Mouse (Mus musculus) lung, adult 2 months (tissue): ENCODE results near the gene H2-Oa. TPM values are rescaled to one million over a fixed set of nuclear protein-coding genes. Genes with fewer than 3 reads are reported as not detected.

Source experiments
- DNase-seq: peaks from one replicate; pipeline ENCODE4 v3.0.0; 2022
- H3K4me1 ChIP-seq: fragments of 200-500 bp; 2 replicates; pipeline ENCODE4 v1.6.1; 2011; ENCODE audit warnings: low read length; ENCODE audit not compliant: control insufficient read depth, insufficient read depth
- H3K4me3 ChIP-seq: fragments of 200-500 bp; replicated peaks from 2 replicates; pipeline ENCODE3; 2011; ENCODE audit warnings: low read depth, mild to moderate bottlenecking, control low read depth, low read length; ENCODE audit errors: extremely low read depth
- CTCF ChIP-seq: fragments of 200-500 bp; IDR thresholded peaks from 2 replicates; pipeline ENCODE4 v1.5.1; 2011; ENCODE audit warnings: mild to moderate bottlenecking, low read length, control low read depth; ENCODE audit not compliant: insufficient read depth
- POLR2A ChIP-seq: fragments of 200-500 bp; IDR thresholded peaks from 2 replicates; pipeline ENCODE4 v1.6.1; 2011; ENCODE audit warnings: low read depth, mild to moderate bottlenecking, control low read depth, low read length, borderline replicate concordance; ENCODE audit errors: extremely low read depth
- WGBS: fragments of 180-500 bp; shearing (Covaris S2); methylation state at CpG from one replicate; pipeline ENCODE4 v1.1.7; 2018; 5-methylcytosine and 5-hydroxymethylcytosine counted together
- polyA plus RNA-seq: library from polyadenylated mRNA; depleted of rRNA; stranded (reverse); fragments of >200 nt; gene quantifications from 2 replicates; pipeline ENCODE4 v1.2.3, GENCODE M21; 2012; rRNA removed

The H2-Oa gene
- 14.1 and 19.8 TPM in 2 replicates for polyA plus RNA-seq

DNA sequence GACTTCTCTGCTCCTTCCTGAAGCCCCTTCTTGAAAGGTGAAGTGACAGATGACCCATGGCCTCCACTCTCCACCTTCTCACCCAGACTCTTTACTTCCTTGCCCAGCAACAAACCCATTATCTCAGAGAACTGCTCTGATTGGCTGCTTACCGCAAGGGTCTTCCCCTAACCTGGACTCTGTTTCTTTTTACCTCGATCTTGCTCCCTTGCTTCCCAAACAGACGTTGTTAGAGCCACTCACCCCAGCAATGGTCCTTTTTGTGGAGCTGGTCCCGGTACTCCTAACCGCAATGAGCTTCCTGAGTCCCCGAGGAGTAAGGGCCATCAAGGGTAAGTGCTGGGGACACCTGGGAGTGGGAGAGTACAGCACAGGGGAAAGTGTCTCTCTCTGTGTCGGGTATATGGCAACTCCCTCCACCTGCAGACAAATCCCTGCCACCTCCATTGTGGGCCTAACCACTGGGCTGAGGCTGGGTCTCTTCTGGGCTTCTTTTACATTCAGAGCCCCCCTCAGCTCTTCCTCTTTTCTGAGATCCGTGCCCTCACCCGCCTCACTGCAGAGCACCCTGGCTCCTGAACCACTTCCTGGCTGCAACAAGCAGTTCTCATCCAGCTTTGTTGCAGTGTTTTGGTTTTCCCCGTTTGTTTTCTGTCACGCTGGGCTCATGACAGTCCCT, at the start of gene H2-Oa:
Gene H2-Oa (plus strand): TSS at position 144 of the 679 bp plus-strand sequence.
- WGBS, result 26% methylated on average over 11 of the region's 11 CpGs
- no peak for TF ChIP-seq CTCF
- no peak for TF ChIP-seq POLR2A
- no peaks in the 10 kb centered on the region for H3K4me1 ChIP-seq
- no peak for DNase-seq
- H3K4me3 ChIP-seq, result peak within 1 kb of the TSS; percentile 12

DNA sequence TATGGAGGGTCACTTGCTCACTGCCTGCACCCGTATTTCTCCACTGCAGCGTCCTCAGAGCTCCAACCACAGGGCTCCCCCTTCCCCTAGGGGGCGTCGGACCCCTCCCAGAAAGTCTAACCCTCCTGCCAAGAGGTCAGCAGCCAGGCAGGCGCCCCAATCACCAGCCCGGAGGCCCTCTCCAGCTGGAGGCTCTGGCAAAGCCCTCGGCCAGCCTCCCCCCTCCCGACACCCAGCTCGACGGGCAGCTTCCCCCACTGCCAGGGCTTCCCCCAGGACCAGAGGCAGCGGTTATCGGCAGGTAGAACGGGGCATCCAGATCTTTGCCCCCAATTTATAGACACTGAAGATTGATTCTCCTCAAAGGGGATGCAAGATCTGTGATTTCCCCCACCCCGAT, 46.2 kb upstream of the H2-Oa start:
- DNase-seq, result no peak
- no peak overlapping the region for H3K4me3 ChIP-seq
- no peaks in the 10 kb centered on the region for H3K4me1 ChIP-seq
- TF ChIP-seq POLR2A (no peak), CTCF (no peak)
- 80% methylated on average over 14 of the region's 14 CpGs for WGBS

DNA sequence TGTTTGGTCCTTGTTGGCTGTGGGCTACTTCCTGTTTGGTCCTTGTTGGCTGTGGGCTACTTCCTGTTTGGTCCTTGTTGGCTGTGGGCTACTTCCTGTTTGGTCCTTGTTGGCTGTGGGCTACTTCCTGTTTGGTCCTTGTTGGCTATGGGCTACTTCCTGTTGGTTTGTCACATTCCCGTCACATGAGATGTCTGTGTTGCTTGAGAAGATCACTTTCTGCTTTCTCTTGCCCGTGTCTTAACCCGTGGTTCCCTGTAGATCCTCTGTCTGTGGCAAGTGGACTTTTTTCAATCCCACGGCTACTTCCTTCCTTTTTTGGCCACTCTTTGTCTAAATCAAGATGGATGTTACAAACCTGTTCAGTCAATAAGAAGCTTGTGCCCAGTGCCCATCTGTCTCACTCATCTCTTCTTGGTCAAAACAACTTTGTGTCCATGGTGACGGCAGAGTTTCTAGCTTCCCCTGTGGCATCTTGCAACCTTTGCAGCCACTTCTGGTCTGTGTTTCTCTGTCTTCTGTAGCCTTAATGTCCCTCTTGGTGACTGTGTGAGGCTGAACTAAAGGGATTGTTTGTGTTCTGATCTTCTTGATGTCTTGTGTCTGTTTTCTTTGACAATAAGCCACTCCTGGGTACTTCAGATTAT, 44.6 kb upstream of the H2-Oa start:
- TF ChIP-seq POLR2A (no peak), CTCF (no peak)
- DNase-seq, result no peak
- WGBS, result 86% methylated on average over 5 of the region's 5 CpGs

DNA sequence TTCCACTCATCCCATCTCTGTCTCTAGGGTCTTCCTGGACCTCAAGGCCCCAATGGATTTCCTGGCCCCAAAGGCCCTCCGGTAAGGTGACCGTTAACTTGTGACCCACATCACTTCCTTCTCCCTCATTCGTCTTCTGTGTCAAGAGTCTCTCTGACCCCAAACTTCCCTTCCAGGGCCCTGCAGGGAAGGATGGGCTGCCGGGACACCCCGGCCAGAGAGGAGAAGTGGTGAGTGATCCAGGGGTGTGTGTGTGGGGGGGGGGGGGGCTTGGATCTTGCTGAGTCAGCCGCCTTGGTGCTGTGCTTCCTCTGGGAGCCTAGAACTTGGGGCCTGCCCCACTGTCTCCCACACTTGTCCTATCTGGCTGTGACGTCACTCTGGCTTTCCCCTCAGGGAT, 34.9 kb upstream of the H2-Oa start:
- TF ChIP-seq CTCF (no peak), POLR2A (no peak)
- WGBS, result 49% methylated on average over 7 of the region's 7 CpGs
- no peaks in the 10 kb centered on the region for H3K4me1 ChIP-seq
- H3K4me3 ChIP-seq, result no peak overlapping the region
- DNase-seq, result no peak

More for the DNA sequence above, 44.6 kb upstream of the H2-Oa start:
- H3K4me1 ChIP-seq, result no peaks in the 10 kb centered on the region
- no peak overlapping the region for H3K4me3 ChIP-seq

DNA sequence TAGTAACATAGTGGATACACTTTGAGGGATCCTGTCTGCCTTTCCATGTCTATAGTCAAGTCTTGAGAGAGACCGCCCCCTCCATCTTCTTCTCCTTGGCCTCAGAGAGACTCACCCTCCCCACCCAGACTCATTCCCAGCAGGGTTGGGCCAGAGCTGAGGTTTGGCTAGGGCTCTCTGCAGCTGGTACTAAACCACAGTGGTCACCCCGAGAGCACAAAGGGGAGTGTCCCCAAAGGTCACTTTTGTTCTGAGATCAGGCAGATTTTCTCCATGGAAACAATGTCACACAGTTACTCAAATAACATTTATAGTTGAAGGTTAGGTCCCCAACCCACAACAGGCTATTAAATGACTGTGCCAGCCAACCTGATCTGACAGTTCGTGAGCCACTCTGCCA, 23.3 kb upstream of the H2-Oa start:
- no peak for DNase-seq
- WGBS, result 37% methylated on average over 3 of the region's 3 CpGs
- H3K4me1 ChIP-seq, result no peaks in the 10 kb centered on the region
- TF ChIP-seq CTCF (no peak), POLR2A (no peak)
- no peak overlapping the region for H3K4me3 ChIP-seq

DNA sequence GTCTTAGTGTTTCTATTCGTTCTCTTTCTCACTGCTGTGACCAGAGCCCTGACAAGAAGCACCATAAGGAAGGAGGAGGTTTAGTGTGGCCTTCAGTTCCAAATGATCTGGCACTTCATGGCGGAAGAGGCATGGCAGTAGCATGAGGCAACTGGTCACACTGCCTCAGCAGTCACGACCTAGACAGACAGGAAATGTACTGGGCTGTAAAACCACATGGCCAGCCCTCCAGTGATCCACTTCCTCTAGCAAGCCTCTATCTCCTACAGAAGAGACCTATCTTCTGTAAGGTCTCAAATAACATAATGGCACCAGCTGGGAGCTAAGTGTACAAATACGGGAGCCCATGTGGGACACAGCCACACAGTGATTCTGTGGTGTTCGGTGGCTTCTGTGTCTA, 20.0 kb upstream of the H2-Oa start:
- no peak for DNase-seq
- no peak overlapping the region for H3K4me3 ChIP-seq
- no peaks in the 10 kb centered on the region for H3K4me1 ChIP-seq
- TF ChIP-seq CTCF (no peak), POLR2A (no peak)
- 60% methylated on average over 5 of the region's 5 CpGs for WGBS

DNA sequence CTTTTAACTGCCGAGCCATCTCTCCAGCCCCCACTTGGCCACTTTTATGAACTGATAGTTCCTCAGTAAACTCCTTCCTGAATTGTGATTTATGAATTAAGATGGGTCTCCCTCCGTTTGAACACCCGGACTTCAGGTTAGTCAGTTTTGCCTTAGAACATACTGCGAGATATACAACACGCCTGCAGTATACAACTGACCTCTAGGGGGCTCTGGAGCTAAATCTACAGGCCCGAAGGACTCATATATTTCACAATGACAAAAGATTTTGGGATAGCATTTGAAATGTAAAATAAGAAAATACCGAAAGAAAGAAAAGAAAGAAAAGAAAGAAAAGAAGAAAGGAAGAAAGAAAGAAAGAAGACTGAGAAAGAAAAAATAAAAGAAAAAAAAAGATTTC, 16.9 kb upstream of the H2-Oa start:
- 27% methylated on average over 7 of the region's 7 CpGs for WGBS
- H3K4me1 ChIP-seq, result no peaks in the 10 kb centered on the region
- TF ChIP-seq POLR2A (no peak), CTCF (no peak)
- H3K4me3 ChIP-seq, result no peak overlapping the region
- DNase-seq, result peak; percentile 72

DNA sequence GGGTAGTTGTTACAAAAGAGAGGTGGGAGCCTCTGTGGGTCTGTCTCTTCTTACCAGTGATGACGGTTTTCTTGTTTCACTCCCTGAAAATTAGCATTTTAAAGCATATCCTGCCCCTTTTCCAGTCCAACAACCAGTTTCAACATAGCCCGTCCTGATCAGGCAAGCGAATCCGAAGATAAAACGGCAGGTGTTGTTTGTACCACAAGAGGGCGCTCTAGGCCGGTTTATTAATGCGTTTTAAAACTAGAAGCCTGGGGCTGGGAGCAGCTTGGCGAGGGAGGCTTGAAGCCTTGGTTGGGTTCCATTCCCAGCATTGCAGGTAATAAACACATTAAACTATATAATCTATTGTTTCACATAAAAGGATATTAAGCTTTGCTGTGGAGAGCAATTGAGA, 14.6 kb upstream of the H2-Oa start:
- WGBS, result 1% methylated on average over 9 of the region's 9 CpGs
- H3K4me3 ChIP-seq, result no peak overlapping the region
- no peak for TF ChIP-seq POLR2A
- TF ChIP-seq CTCF, result peak; percentile 52
- peak; percentile 53 for DNase-seq
- H3K4me1 ChIP-seq, result no peaks in the 10 kb centered on the region

DNA sequence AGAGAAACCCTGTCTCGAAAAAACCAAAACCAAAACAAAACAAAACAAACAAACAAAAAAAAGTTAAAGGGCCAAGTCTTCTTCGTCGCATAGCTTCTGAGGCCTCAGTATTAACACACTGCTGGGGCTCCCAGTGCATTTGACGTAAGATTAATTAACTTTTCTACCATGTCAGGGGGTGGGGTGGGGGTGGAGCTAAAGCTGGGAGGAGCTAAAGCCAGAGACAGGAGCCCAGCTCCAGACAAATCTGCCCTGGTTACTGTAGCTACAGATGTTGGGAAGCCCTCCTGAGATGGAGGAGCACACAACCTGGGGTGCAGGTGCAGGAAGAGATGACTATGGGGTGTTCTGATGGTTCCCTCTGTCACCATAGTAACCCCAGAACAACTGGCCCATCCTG, 14.0 kb upstream of the H2-Oa start:
- 41% methylated on average over 4 of the region's 4 CpGs for WGBS
- Histone ChIP-seq H3K4me1 (no peaks in the 10 kb centered on the region), H3K4me3 (no peak overlapping the region)
- TF ChIP-seq CTCF (no peak), POLR2A (no peak)
- DNase-seq, result no peak

DNA sequence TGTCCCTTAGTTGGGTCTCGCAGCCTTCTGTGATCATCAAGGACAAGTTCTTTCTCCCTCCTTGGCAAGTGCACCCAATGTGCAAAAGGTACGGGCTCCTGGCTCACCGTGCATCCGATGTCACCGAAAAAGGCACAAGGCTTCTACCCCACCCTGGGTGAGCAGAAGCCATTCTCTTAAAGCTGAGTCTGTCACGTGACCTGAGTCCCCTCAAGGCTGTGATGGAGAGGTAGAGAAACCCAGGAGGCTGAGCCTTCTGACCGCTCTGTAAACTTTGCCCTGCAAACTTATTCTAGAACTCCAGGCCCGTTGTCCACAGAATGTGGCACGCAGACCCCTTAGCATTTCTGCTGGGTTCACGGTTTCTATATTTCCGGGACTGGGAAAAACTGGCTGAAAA, 13.1 kb upstream of the H2-Oa start:
- TF ChIP-seq CTCF (no peak), POLR2A (no peak)
- no peak for DNase-seq
- WGBS, result 84% methylated on average over 11 of the region's 11 CpGs
- H3K4me1 ChIP-seq, result no peaks in the 10 kb centered on the region
- H3K4me3 ChIP-seq, result no peak overlapping the region
